Mouse (Mus musculus): Measurements from ENCODE around the gene Prdm9.
A peak's percentile ranks its signal among the peaks of the same experiment; 100 is the strongest.
"Not testable (repeated sequence)": the region's sequence is repeated elsewhere in the genome, so short reads cannot be mapped to it uniquely, and the experiment has no call there.

The Prdm9 gene

DNA sequence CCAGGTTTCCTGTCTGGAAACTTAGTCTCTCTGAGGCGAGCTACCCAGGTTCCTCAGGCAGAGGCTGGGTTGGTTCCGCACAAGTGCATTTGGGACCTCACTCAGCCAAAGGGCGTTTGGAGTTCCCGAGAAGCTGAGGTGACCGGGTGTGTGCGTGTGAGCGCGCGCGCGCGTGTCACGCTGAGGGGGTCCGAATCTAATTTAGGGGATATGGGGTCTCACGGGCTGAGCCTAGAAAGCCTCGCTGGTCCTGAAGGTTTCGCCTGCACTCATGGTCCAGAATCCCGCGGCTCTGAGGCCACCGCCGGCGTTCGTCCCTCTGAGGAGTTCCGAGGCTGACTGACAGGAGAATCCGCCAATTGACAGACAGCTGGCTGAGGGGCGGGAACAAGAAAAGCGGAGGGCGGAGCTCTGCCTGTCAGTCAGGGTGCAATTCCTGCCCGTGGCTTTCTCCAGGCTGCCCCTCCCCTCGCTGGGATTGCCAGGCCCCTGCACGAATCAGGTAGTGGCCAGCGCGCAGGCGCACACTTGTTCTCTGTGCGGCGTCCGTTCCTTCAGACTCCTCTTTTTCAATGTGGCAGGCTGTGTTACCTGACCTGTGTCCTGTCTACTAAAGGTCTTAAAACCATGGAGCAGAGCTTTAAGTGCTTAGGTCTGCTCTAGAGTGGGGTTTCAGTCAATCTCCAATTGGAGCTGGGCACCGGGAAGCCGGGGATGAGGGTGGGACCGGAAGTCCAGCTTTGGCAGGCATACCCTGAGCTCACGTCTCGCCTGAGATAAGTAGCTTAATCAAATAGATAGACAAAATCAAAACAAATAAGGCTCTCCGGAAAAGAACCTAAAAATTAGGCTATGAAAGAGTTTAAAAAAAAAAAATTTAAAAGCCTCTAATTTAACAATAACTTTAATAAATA lies at the start of gene Prdm9:
Gene Prdm9 (minus strand): TSS at position 341 of the 914 bp plus-strand sequence.
- peak; percentile 97 for DNase-seq

DNA sequence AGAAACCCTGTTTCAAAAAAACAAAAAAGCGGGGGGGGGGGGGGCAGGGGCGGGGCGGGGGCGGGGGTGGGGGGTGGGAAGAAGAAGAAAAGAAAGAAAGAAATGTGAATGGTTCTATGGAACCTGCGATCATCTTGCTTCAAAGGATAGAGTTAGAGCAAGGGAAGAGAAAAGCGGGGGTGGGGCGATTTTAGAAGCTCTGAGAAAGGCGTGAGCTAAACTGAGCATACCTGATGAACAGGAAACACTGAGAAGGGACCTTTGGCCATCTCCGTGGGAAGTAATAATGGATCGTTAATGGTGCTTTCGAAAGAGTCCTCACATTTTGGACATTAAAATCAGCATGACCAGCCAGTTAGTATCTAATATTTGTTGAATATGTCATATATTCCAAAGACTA lies 35.3 kb upstream of the Prdm9 start:
- DNase-seq: no peak

- no peak for DNase-seq
These were observed 27.2 kb upstream of the Prdm9 start for GRCm38 (mm10) chr17:15591216-15591881.

DNA sequence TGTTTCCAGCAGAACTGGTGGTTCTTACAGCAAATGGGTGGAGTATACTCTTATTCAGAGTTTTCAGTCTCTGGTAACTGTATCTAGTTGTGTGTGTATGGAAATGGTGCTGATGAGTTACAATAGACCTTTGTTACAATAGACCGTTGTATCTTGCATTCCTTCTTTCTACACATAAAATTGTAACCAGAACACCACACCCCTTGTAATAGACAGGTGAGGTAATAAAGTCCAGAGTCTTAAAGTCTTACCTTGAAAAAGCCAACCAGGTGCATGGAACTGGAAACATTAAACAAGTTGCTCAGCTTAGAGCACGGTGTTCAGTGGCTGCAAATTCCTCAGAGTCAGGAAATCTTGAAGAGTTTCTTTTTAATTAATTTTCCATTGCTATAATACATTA lies 24.0 kb upstream of the Prdm9 start:
- DNase-seq: no peak

- peak; percentile 54 for DNase-seq
These were observed 21.5 kb upstream of the Prdm9 start for GRCm38 (mm10) chr17:15585691-15586090.

DNA sequence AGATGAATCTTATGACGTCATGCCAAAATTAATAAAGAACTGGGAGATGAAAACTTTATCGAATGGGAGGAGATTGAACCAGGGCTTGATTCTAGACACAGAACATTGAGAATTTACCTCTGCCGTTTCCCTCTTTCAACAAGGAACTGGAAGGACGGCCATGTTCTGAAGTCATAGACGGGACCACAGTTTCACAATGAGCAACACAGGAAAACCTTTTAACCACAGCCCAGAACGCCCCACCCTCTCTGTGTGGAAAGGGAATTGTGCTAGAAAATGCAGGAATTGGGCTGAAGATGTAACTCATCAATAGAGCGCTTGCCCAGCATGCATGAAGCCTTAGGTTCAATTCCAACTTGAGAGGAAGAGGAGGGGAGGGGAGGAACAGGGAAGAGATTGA lies 18.9 kb upstream of the Prdm9 start:
- DNase-seq: no peak

GRCm38 (mm10) chr17:15580072-15580447 lies 15.9 kb upstream of the Prdm9 start:
- DNase-seq: no peak

- no peak for DNase-seq
These were observed 15.4 kb upstream of the Prdm9 start for GRCm38 (mm10) chr17:15579410-15580071.

- peak; percentile 76 for DNase-seq
These were observed 13.1 kb upstream of the Prdm9 start for GRCm38 (mm10) chr17:15577291-15577694.

DNA sequence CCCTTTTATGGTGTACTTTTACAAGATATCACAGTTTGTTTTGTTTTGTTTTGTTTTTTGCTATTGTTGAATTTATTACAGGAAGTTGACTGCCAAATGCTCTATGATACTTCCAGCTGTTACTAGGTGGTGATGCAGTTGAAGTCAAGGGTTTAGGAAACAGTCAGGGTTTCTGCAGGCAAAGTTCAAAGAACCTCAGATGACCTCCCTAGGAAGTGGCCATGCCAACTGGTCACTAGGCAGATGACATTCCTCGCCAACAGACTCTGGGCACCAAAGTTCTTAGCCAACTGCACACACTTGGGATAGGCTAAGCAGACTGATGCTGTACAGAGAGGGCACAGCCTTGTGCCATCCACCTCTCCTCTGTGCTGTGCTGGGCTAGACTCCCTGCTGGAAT lies 10.9 kb upstream of the Prdm9 start:
- no peak for DNase-seq

DNA sequence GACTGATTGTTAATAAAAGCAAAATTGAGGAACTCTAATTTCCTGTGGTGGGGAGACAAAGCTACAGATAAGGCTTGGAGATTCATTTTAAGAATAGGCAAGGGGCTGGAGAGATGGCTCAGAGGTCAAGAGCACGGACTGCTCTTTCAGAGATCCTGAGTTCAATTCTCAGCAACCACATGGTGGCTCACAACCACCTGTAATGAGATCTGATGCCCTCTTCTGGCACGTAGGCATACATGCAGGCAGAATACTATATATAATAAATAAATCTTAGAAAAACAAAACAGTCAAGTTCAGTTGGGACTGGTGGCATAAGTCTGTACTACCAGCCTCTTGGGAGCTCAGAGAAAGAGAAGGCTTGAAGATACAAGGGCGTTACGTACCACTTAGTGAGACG lies 2.8 kb upstream of the Prdm9 start:
- DNase-seq: no peak

DNA sequence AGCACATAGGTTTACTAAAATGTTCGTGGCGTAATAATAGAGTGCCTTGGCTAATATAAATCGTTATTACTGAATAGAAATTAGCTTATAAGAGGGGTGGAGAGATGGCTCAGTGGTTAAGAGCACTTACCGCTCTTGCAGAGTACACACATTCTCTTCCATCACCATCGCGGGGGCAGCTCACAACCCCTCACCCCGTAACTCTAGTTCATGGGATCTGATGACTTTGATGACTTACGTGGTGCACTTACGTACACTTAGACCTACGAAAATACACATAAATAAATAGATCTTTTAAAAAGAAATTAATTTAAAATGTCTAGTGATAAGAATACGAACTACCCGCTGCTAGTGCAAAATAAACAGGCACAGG lies 760 bp upstream of the Prdm9 start:
- DNase-seq: peak; percentile 8

DNA sequence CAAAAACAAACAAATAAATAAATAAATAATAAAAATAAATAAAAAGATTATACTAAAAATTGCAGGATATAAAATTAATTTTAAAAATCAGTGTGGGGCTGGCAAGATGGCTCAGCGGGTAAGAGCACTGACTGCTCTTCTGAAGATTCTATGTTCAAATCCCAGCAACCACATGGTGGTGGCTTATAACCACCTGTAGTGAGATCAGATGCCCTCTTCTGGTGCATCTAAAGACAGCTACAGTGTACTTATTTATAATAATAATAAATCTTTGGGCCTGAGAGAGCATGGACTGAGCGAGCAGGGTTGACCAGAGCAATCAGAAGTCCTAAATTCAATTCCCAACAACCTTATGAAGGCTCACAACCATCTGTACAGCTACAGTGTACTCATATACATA lies 4.2 kb downstream of the Prdm9 start:
- DNase-seq: no peak

DNA sequence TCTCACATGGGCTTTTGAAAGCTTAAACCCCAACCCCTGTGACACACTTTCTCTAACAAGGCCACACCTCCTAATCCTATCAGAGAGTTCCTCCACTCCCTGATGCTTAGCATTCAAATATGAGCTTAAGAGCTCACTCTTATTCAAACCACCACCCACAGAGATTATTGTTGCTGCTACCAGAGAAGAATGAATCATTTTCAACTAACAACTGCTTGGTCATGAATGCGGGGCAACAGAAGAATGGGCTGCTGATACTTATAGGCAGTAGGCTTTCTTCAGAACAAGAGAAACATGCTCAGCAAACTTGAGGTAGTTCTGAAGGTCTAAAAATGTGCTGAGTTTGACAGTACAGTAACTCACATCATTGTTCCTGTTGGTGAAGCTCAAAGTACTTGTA lies 14.4 kb downstream of the Prdm9 start:
- no peak for DNase-seq

DNA sequence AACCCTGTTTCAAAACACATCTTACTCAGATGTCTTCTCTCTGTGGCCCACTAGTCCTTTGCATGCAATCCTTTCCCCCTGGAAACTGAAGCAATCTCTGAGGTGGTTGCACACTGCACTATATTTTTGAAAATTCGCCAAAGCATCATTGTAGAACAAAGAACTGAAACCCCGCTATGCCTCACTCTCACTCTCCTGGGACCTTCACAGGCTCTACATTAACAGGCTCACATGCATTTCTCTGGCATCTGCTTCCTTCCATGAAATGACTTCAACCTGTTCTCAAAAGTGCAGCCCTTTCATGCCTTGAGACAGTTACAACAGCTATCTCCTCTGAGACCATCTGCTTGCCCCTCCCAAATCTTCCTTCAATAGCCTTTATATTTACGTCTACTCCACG lies 17.7 kb downstream of the Prdm9 start:
- DNase-seq: no peak

- DNase-seq: not testable (repeated sequence)
These were observed 20.3 kb downstream of the Prdm9 start for GRCm38 (mm10) chr17:15543868-15544267.

DNA sequence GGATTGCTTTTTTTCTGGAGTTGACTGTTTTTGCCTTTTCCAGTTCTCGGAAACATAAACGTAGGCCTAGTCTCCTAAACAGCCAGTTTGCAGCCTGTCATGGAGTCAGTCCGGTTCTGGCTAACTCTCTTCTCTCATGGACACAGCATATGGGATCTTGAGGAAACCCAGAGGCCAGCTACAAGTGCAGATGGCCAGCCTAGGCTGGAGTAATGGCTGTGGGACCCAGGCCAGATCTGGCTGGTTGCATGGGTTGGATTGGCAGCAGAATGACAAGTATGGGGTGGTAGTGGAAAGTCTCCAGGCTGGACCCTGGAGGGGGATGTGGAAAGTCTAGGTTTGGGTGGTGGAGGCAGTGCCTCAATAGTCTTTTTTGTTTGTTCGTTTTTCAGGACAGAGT lies 23.8 kb downstream of the Prdm9 start:
- no peak for DNase-seq

- DNase-seq: peak; percentile 67
These were observed 27.7 kb downstream of the Prdm9 start for GRCm38 (mm10) chr17:15536457-15536904.

- DNase-seq: no peak
These were observed 28.2 kb downstream of the Prdm9 start for GRCm38 (mm10) chr17:15535943-15536342.

- no peak for DNase-seq
These were observed 28.9 kb downstream of the Prdm9 start for GRCm38 (mm10) chr17:15535162-15535800.

- peak; percentile 73 for DNase-seq
These were observed 34.0 kb downstream of the Prdm9 start for GRCm38 (mm10) chr17:15530141-15530540.

GRCm38 (mm10) chr17:15528887-15529286 lies 35.3 kb downstream of the Prdm9 start:
- DNase-seq: no peak

DNA sequence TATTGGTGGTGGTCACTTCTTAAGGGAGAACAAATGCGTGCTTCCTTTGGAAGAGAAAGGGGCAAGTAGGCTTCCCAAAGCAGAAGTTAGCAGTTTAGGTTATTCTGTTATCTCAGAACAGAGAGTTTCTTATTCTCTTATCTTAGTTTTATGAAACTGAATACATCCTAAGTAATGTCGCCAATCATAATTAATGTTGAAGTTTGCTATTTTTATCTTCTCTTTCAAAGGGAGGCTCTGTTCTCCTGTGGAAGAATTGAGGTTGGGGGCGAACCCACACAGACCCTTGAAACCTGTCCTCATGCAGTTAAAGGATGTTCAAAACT lies 36.4 kb downstream of the Prdm9 start:
- no peak for DNase-seq
